Mouse (Mus musculus) liver, embryonic 14.5 days (tissue): ENCODE results near the gene Znhit1.

Experiments used
- CTCF ChIP-seq: IDR thresholded peaks from 2 replicates; pipeline ENCODE4 v1.5.1; 2016; ENCODE audit warnings: antibody characterized with exemption, low read depth, control low read depth
- EP300 ChIP-seq: IDR thresholded peaks from 2 replicates; pipeline ENCODE4 v1.6.1; 2016; ENCODE audit warnings: antibody characterized with exemption, low read depth

- TF ChIP-seq CTCF (no peak), EP300 (no peak)
Observed at GRCm38 (mm10) chr5:136955622-136956021, 32.2 kb downstream of the Znhit1 start.
